Mouse (Mus musculus): Measurements from ENCODE around the gene Tmem128.

DNA sequence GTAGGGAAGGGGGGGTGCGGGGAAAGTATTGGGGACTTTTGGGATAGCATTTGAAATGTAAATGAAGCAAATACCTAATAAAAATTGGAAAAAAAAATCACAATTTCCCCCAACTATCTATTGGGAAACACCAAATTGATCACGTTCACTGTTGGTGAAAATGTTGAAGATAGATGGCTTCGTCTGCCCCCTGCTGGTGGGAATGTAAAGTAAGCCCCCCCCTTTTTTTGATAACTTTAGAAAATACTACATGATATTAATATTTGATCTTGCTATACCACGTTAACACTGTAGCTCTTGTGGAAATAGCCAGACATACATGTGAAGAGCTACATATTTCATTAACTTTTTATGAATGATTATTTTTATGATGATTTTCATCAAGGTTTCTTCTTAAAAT lies 4.8 kb upstream of the Tmem128 start:
- no peak for TF ChIP-seq FLI1 (IDR thresholded peaks at IDR 0.05; ENCODE audit: low read length)
- no peak for TF ChIP-seq GATA1 (IDR thresholded peaks at IDR 0.05; ENCODE audit: borderline replicate concordance, low read length)

Measured in megakaryocyte, embryonic 14.5 days (primary cell).